Mouse (Mus musculus) ovary, postnatal 14 days (tissue): Measurements from ENCODE around the gene Pdzd2.

Experiments
- DNase-seq: peaks from one replicate; pipeline ENCODE4 v3.0.0; 2022; ENCODE audit warnings: low spot score

Pdzd2 gene

GRCm38 (mm10) chr15:12667760-12668520 lies 71.8 kb downstream of the Pdzd2 start:
- DNase-seq = no peak

GRCm38 (mm10) chr15:12665946-12666345 lies 73.8 kb downstream of the Pdzd2 start:
- no peak for DNase-seq

GRCm38 (mm10) chr15:12663351-12663750 lies 76.4 kb downstream of the Pdzd2 start:
- no peak for DNase-seq

GRCm38 (mm10) chr15:12660320-12660719 lies 79.4 kb downstream of the Pdzd2 start:
- no peak for DNase-seq

GRCm38 (mm10) chr15:12655959-12656662 lies 83.6 kb downstream of the Pdzd2 start:
- DNase-seq = no peak

GRCm38 (mm10) chr15:12655316-12655715 lies 84.4 kb downstream of the Pdzd2 start:
- no peak for DNase-seq

- DNase-seq = no peak
Observed at GRCm38 (mm10) chr15:12652336-12653031, 87.2 kb downstream of the Pdzd2 start.

GRCm38 (mm10) chr15:12650236-12650635 lies 89.5 kb downstream of the Pdzd2 start:
- DNase-seq = no peak

GRCm38 (mm10) chr15:12649674-12650073 lies 90.0 kb downstream of the Pdzd2 start:
- DNase-seq = no peak

- DNase-seq = no peak
Observed at GRCm38 (mm10) chr15:12649131-12649530, 90.6 kb downstream of the Pdzd2 start.

- DNase-seq = no peak
Observed at GRCm38 (mm10) chr15:12640755-12641154, 99.0 kb downstream of the Pdzd2 start.

- DNase-seq = no peak
Observed at GRCm38 (mm10) chr15:12639776-12640175, 99.9 kb downstream of the Pdzd2 start.

- no peak for DNase-seq
Observed at GRCm38 (mm10) chr15:12639181-12639580, 100.5 kb downstream of the Pdzd2 start.

- no peak for DNase-seq
Observed at GRCm38 (mm10) chr15:12638370-12639030, 101.2 kb downstream of the Pdzd2 start.

- no peak for DNase-seq
Observed at GRCm38 (mm10) chr15:12637511-12637910, 102.2 kb downstream of the Pdzd2 start.

GRCm38 (mm10) chr15:12636386-12636785 lies 103.3 kb downstream of the Pdzd2 start:
- no peak for DNase-seq

GRCm38 (mm10) chr15:12634921-12635320 lies 104.8 kb downstream of the Pdzd2 start:
- no peak for DNase-seq

GRCm38 (mm10) chr15:12629164-12629563 lies 110.6 kb downstream of the Pdzd2 start:
- DNase-seq = no peak

- no peak for DNase-seq
Observed at GRCm38 (mm10) chr15:12628451-12628850, 111.3 kb downstream of the Pdzd2 start.

- no peak for DNase-seq
Observed at GRCm38 (mm10) chr15:12626930-12627329, 112.8 kb downstream of the Pdzd2 start.

- no peak for DNase-seq
Observed at GRCm38 (mm10) chr15:12626166-12626565, 113.6 kb downstream of the Pdzd2 start.

GRCm38 (mm10) chr15:12625524-12625923 lies 114.2 kb downstream of the Pdzd2 start:
- no peak for DNase-seq
